Mouse (Mus musculus) bone marrow macrophage, adult 2 months (primary cell): ENCODE measurements around the gene Ilkap. TPM values are rescaled to one million over a fixed set of nuclear protein-coding genes. Genes with fewer than 3 reads are reported as not detected.
A peak's percentile ranks its signal among the peaks of the same experiment; 100 is the strongest.

ENCODE experiments used
- H3K27ac ChIP-seq: 2 replicates; pipeline ENCODE4 v1.5.1; 2012; ENCODE audit warnings: low read depth, low read length; ENCODE audit not compliant: insufficient read depth
- H3K4me1 ChIP-seq: 2 replicates; pipeline ENCODE4 v1.6.1; 2012; ENCODE audit warnings: low read length; ENCODE audit not compliant: control insufficient read depth, insufficient read depth
- H3K4me3 ChIP-seq: 2 replicates; pipeline ENCODE4 v1.5.1; 2012; ENCODE audit warnings: mild to moderate bottlenecking, low read length, moderate library complexity; ENCODE audit not compliant: insufficient read depth
- CTCF ChIP-seq: IDR thresholded peaks from 2 replicates; pipeline ENCODE4 v1.5.1; 2012; ENCODE audit warnings: low read depth, mild to moderate bottlenecking, low read length, moderate library complexity
- POLR2A ChIP-seq: IDR thresholded peaks from 2 replicates; pipeline ENCODE4 v1.6.1; 2012; ENCODE audit warnings: mild to moderate bottlenecking, low read depth, low read length, borderline replicate concordance
- polyA plus RNA-seq: library from polyadenylated mRNA; stranded (reverse); fragments of >200 nt; gene quantifications from 2 replicates; pipeline ENCODE4 v1.2.4, GENCODE M21; 2012; ENCODE audit not compliant: missing spikeins, insufficient read depth, insufficient read length

The Ilkap gene
- polyA plus RNA-seq, 1 experiment, result 50.3 TPM

GRCm38 (mm10) chr1:91365816-91366214 is 32.8 kb downstream of the Ilkap start:
- Histone ChIP-seq H3K4me1 (peaks cover 2% of the 10 kb centered on the region; the same call in 1 of the 2 replicates), H3K4me3 (peak overlapping the region; percentile 50), H3K27ac (no peak overlapping the region)
- no peak for TF ChIP-seq CTCF
- no peak for TF ChIP-seq POLR2A

GRCm38 (mm10) chr1:91364822-91365644 is 33.6 kb downstream of the Ilkap start:
- TF ChIP-seq POLR2A (no peak), CTCF (no peak)
- Histone ChIP-seq H3K27ac (no peak overlapping the region), H3K4me1 (peaks cover 2% of the 10 kb centered on the region; the same call in 1 of the 2 replicates), H3K4me3 (no peak overlapping the region)

GRCm38 (mm10) chr1:91362113-91362512 is 36.5 kb downstream of the Ilkap start:
- Histone ChIP-seq H3K4me1 (peaks cover 2% of the 10 kb centered on the region; the same call in 1 of the 2 replicates), H3K27ac (no peak overlapping the region), H3K4me3 (no peak overlapping the region)
- TF ChIP-seq POLR2A, result no peak
- TF ChIP-seq CTCF, result no peak

GRCm38 (mm10) chr1:91356105-91356504 is 42.5 kb downstream of the Ilkap start:
- Histone ChIP-seq H3K4me3 (no peak overlapping the region), H3K4me1 (no peaks in the 10 kb centered on the region), H3K27ac (no peak overlapping the region)
- no peak for TF ChIP-seq POLR2A
- no peak for TF ChIP-seq CTCF

GRCm38 (mm10) chr1:91352277-91352676 is 46.3 kb downstream of the Ilkap start:
- Histone ChIP-seq H3K4me3 (no peak overlapping the region), H3K4me1 (no peaks in the 10 kb centered on the region), H3K27ac (no peak overlapping the region)
- TF ChIP-seq CTCF (no peak), POLR2A (no peak)

- no peak overlapping the region for H3K4me3 ChIP-seq
- H3K4me1 ChIP-seq, result no peaks in the 10 kb centered on the region
- H3K27ac ChIP-seq, result no peak overlapping the region
- TF ChIP-seq CTCF, result no peak
- no peak for TF ChIP-seq POLR2A
These were observed 47.4 kb downstream of the Ilkap start for GRCm38 (mm10) chr1:91351249-91351648.

- no peaks in the 10 kb centered on the region for H3K4me1 ChIP-seq
- no peak for TF ChIP-seq CTCF
- no peak for TF ChIP-seq POLR2A
- no peak within 1 kb of the TSS for H3K27ac ChIP-seq
- no peak within 1 kb of the TSS for H3K4me3 ChIP-seq
These were observed 47.8 kb downstream of the Ilkap start, which contains the start of gene Klhl30 for GRCm38 (mm10) chr1:91350841-91351240. Gene Klhl30, plus strand, starts transcription at chr1:91351016.

GRCm38 (mm10) chr1:91346892-91347291 is 51.7 kb downstream of the Ilkap start:
- no peak overlapping the region for H3K27ac ChIP-seq
- TF ChIP-seq POLR2A (no peak), CTCF (peak; percentile 73)
- no peak overlapping the region for H3K4me3 ChIP-seq
- H3K4me1 ChIP-seq, result no peaks in the 10 kb centered on the region

GRCm38 (mm10) chr1:91344921-91345685 is 53.5 kb downstream of the Ilkap start:
- no peak for TF ChIP-seq POLR2A
- no peak for TF ChIP-seq CTCF
- Histone ChIP-seq H3K4me1 (no peaks in the 10 kb centered on the region), H3K27ac (no peak overlapping the region), H3K4me3 (no peak overlapping the region)

GRCm38 (mm10) chr1:91344001-91344400 is 54.6 kb downstream of the Ilkap start:
- Histone ChIP-seq H3K4me1 (no peaks in the 10 kb centered on the region), H3K27ac (no peak overlapping the region), H3K4me3 (no peak overlapping the region)
- TF ChIP-seq CTCF (no peak), POLR2A (no peak)
